Mouse (Mus musculus) liver, postnatal 0 days (tissue): ENCODE results near the gene Prickle2.

ENCODE experiments used
- CTCF ChIP-seq: sonication (generic); IDR thresholded peaks from 2 replicates; pipeline ENCODE4 v1.5.1; 2016; ENCODE audit warnings: antibody characterized with exemption, low read depth
- EP300 ChIP-seq: IDR thresholded peaks from 2 replicates; pipeline ENCODE4 v1.6.1; 2016; ENCODE audit warnings: antibody characterized with exemption, low read depth, mild to moderate bottlenecking

DNA sequence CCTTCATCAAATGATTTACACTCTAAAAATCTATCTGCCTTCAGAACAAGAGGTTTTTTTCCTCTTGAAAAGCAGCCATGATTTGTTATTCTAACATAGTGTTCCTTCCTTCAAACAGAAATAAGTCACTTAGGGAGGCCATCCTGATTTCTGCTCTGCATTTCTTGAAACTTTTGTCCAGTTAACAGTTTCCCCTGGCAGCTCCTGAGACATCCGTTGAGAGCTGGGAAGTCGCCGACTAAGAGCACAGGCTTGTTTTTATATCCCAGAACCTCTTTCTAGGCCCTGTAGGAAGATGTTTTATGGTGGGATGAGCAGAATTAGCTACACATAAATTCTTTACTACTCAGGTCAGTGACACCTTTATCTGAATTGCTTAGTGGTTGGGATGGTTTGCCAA lies 173.1 kb downstream of the Prickle2 start:
- TF ChIP-seq EP300, result no peak
- TF ChIP-seq CTCF, result no peak
